Mouse (Mus musculus): ENCODE measurements around the gene Atf2. TPM values are rescaled to one million over a fixed set of nuclear protein-coding genes. Genes with fewer than 3 reads are reported as not detected.

The Atf2 gene
- polyA plus RNA-seq (2015; fragmentation: Nextera tagmentation; extraction: Ambion mirVana) = 73.3 and 77.1 TPM in 2 replicates

DNA sequence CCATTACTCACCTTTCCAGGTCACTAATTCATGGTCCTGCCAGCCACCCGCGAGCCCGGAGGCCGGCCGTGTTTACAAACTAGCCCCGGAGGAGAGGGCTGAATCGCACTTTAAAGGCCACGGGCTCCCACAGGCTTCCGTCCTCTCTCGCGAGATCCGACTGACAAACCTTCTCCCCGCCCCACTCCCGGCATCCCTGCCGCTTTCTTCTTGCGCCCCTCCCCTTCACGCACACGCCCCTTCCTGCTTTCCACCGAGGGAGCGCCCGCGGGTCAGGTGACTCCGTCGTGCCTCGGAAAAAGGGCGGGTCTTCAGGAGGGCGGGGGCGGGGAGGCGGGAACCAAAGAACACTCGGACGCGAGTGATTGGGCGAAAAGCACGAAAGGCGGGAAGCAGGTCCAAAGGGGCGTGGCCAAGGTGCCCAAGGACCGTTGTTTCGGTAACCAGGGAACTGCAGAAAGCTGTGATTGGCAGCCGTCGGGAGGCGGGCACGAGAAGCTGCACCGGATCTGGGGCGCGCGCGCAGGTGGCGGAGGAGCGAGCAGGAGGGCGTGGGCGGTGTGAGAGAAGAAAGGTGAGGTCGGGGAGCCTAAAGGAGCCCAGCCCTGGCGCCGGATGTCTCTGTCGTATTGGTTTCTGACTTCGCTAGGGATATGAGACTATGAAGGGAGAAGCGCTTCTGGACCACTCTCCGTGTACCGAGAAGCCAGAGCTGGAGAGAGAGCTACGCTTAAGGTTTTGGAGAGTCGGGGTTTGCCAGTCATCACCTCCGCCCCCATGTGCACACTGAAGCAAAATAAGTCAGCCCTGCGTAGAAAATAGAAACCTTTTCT is at the start of gene Atf2:
Gene Atf2 (minus strand): TSS at position 176 of the 833 bp plus-strand sequence.
- no peaks in the 10 kb centered on the region for H3K27me3 ChIP-seq
- peaks cover 14% of the 10 kb centered on the region for H3K4me1 ChIP-seq
- peak; percentile 96 for ATAC-seq (ENCODE audit: low FRiP score, low read depth)
- H3K9ac ChIP-seq = peak within 1 kb of the TSS; percentile 97
- H3K4me3 ChIP-seq = peak within 1 kb of the TSS; percentile 97
- WGBS = under 1% methylated on average over 62 of the region's 63 CpGs
- no peaks in the 10 kb centered on the region for H3K9me3 ChIP-seq
- H3K36me3 ChIP-seq = no peaks in the 10 kb centered on the region
- peak within 1 kb of the TSS; percentile 91 for H3K27ac ChIP-seq
- peak within 1 kb of the TSS; percentile 89 for H3K4me2 ChIP-seq (replicated peaks)

DNA sequence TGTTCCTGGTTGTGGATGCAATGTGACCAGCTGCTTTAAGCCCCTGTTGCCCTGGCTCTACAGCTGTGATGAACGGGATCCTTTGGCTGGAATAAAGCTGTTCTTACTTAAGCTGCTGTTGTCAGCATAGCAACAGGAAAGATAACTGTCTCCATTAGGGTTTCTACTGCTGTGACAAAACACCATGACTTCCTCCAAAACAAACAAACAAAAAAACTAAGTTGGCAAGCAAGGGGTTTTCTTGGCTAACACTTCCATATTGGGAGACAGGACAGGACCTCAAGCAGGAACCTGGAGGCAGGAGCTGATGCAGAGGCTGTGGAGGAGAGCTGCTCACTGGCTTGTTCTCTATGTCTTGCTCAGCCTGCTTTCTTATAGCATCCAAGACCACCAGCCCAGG is 48.8 kb upstream of the Atf2 start:
- Histone ChIP-seq H3K4me1 (no peaks in the 10 kb centered on the region), H3K9me3 (no peaks in the 10 kb centered on the region), H3K27ac (no peak overlapping the region), H3K9ac (no peak overlapping the region), H3K4me3 (no peak overlapping the region), H3K27me3 (no peaks in the 10 kb centered on the region), H3K4me2 (replicated peaks) (no peak overlapping the region), H3K36me3 (no peaks in the 10 kb centered on the region)
- 48% methylated on average over 1 of the region's 1 CpGs for WGBS
- no peak for ATAC-seq (ENCODE audit: low FRiP score, low read depth)

DNA sequence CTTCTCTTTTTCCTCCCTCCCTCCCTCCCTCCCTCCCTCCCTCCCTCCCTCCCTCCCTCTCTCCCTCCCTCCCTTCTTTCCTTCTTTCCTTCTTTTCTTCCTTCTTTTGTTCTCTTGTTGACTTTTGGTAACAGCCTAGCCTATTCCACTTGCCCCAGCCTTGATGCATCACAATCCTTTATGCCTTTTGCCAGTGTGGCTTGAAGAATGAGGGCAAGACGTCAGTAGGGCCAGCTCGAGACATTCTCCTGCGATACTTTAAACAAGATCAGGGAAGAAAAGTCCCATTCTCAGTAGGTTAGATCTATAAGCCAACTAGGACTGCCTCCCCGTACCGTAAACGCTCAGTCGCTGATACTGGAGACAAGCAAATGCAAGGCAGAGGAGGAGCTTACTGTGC is 48.0 kb upstream of the Atf2 start:
- no peak overlapping the region for H3K4me3 ChIP-seq
- H3K36me3 ChIP-seq = no peaks in the 10 kb centered on the region
- no peak overlapping the region for H3K27ac ChIP-seq
- H3K4me2 ChIP-seq (replicated peaks) = no peak overlapping the region
- H3K4me1 ChIP-seq = no peaks in the 10 kb centered on the region
- no peaks in the 10 kb centered on the region for H3K9me3 ChIP-seq
- ATAC-seq (ENCODE audit: low FRiP score, low read depth) = no peak
- H3K27me3 ChIP-seq = no peaks in the 10 kb centered on the region
- no peak overlapping the region for H3K9ac ChIP-seq
- 81% methylated on average over 7 of the region's 7 CpGs for WGBS

DNA sequence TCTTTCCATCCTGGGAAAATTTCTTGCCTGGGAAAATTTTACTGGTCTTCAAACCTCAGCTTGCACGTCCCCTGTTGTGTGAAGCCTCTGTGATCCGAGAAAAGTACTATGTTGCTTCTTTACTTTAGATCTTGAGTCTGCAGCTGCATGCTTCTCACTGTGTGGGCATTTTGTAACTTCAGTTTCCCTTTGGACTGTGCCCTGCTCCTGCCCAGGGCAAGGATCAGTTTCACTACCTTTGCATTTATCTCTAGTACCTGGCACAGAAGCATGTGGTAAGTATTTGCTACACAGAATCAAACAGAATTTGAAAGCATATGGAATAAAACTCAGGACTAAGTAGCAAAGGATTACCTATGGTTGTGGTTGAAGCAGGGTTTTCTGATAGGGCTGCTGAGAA is 46.5 kb upstream of the Atf2 start:
- Histone ChIP-seq H3K9ac (no peak overlapping the region), H3K36me3 (no peaks in the 10 kb centered on the region), H3K9me3 (no peaks in the 10 kb centered on the region), H3K4me3 (no peak overlapping the region), H3K27ac (no peak overlapping the region), H3K27me3 (no peaks in the 10 kb centered on the region), H3K4me2 (replicated peaks) (no peak overlapping the region), H3K4me1 (no peaks in the 10 kb centered on the region)
- no peak for ATAC-seq (ENCODE audit: low FRiP score, low read depth)
- WGBS = 72% methylated on average over 2 of the region's 2 CpGs

DNA sequence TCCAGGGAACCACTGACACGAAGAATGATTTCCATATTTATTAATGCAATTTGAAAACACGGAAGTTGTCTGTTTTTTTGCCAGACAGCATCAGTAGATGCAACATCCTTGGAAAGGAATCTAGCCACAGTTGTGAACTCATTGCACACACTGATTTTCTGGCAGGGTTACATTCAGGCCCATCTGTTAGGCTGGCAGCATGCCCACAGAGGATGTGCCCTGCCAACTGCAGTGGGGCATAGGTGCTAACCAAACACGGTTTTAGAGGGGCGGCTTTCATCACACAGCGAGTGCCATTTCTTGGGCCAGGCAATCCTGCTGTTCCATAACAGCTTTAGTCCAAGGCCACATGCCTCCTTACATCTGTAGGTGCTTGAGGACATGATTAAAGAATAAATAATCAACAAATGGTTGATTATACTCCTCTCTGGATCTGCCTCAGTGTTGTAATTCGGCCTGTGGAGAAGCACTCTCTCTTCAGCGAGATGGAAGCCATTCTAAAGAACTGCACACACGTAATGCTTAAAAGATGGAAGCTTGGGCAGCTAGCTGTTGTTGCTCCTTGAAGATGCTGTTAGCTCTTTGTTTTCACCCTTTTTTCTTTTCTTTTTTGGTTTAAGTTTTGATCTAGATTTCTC is 40.4 kb upstream of the Atf2 start:
- H3K27me3 ChIP-seq = no peaks in the 10 kb centered on the region
- H3K36me3 ChIP-seq = no peaks in the 10 kb centered on the region
- ATAC-seq (ENCODE audit: low FRiP score, low read depth) = no peak
- peaks cover 10% of the 10 kb centered on the region; the same call in 1 of the 2 replicates for H3K4me1 ChIP-seq
- H3K27ac ChIP-seq = no peak overlapping the region
- no peaks in the 10 kb centered on the region; the same call in 1 of the 2 replicates for H3K9me3 ChIP-seq
- H3K4me3 ChIP-seq = no peak overlapping the region
- no peak overlapping the region for H3K4me2 ChIP-seq (replicated peaks)
- no peak overlapping the region for H3K9ac ChIP-seq
- WGBS = 74% methylated on average over 8 of the region's 8 CpGs

DNA sequence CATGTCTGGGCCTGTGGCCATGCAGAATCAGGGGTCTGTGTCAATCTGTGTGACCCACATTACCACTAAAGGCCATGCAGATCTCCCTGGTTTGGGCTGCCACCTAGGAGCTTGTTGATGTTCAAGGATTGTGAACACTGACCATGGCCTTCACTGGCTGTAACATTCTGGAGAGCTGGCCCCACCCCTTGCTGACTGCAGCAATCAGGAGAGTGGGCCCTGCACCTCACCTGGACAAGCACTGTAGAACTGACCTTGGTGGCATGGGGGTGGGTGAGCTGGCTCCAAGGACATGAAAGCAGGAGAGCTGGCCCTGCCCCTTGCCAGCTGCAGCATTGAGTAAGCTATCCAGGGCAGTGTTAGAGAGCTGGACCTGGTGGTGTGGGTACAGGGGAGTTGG is 35.3 kb upstream of the Atf2 start:
- H3K27ac ChIP-seq = no peak overlapping the region
- H3K4me2 ChIP-seq (replicated peaks) = no peak overlapping the region
- no peaks in the 10 kb centered on the region for H3K27me3 ChIP-seq
- H3K9ac ChIP-seq = no peak overlapping the region
- no peaks in the 10 kb centered on the region for H3K36me3 ChIP-seq
- H3K4me3 ChIP-seq = no peak overlapping the region
- H3K9me3 ChIP-seq = no peaks in the 10 kb centered on the region; the same call in 1 of the 2 replicates
- ATAC-seq (ENCODE audit: low FRiP score, low read depth) = no peak
- peaks cover 16% of the 10 kb centered on the region; the same call in 1 of the 2 replicates for H3K4me1 ChIP-seq

DNA sequence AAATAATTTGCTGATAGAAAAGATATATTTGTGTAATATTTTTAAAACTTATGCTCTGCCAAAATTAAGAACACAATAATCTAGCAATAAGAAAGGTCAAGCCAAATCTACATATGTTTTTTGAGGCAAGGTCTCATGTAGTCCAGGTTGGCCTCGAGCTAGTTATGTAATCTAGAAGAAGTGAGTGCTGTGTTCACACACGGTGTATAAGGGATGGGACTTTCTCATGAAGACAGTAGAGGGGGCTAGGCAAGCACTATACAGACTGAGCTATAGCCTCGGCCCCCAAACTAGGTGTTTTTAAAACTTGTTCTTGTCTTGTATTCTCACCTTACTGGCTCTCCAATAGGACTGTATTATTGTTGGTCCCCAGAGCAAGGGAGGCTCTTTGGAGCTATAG is 33.1 kb upstream of the Atf2 start:
- H3K9ac ChIP-seq = no peak overlapping the region
- no peaks in the 10 kb centered on the region; the same call in 1 of the 2 replicates for H3K9me3 ChIP-seq
- H3K4me1 ChIP-seq = peaks cover 9% of the 10 kb centered on the region; the same call in 1 of the 2 replicates
- no peaks in the 10 kb centered on the region for H3K27me3 ChIP-seq
- H3K4me3 ChIP-seq = no peak overlapping the region
- 0 out of 2 replicates have a peak overlapping the region, but pooled peaks have one; percentile 34 for H3K4me2 ChIP-seq (replicated peaks)
- ATAC-seq (ENCODE audit: low FRiP score, low read depth) = peak; percentile 61; the same call in 1 of the 2 replicates
- H3K27ac ChIP-seq = no peak overlapping the region
- H3K36me3 ChIP-seq = no peaks in the 10 kb centered on the region
- WGBS = 51% methylated on average over 3 of the region's 3 CpGs

DNA sequence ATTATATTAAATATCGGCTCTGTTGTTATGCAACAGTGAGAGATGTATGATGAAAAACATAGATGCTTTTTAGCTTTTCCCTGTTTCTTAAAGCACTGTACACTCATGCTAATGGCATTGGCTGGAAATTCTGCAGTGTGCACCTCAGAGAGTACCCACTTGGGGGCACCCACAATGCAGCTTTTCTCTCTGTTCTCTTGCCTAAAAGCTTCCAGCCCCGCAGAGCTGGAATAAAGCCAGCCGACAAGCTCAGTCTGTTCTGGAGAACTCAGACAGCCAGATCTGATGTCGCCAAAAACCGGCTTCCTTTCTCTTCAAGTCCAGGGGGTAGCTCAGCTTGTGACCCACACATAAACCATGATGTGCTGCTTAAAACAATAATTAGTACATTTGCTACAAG is 32.6 kb upstream of the Atf2 start:
- H3K27me3 ChIP-seq = no peaks in the 10 kb centered on the region
- H3K4me2 ChIP-seq (replicated peaks) = 0 out of 2 replicates have a peak overlapping the region, but pooled peaks have one; percentile 34
- peaks cover 9% of the 10 kb centered on the region; the same call in 1 of the 2 replicates for H3K4me1 ChIP-seq
- no peak overlapping the region for H3K9ac ChIP-seq
- H3K9me3 ChIP-seq = no peaks in the 10 kb centered on the region; the same call in 1 of the 2 replicates
- H3K27ac ChIP-seq = no peak overlapping the region
- 13% methylated on average over 5 of the region's 5 CpGs for WGBS
- H3K4me3 ChIP-seq = no peak overlapping the region
- H3K36me3 ChIP-seq = no peaks in the 10 kb centered on the region
- peak; percentile 77 for ATAC-seq (ENCODE audit: low FRiP score, low read depth)

DNA sequence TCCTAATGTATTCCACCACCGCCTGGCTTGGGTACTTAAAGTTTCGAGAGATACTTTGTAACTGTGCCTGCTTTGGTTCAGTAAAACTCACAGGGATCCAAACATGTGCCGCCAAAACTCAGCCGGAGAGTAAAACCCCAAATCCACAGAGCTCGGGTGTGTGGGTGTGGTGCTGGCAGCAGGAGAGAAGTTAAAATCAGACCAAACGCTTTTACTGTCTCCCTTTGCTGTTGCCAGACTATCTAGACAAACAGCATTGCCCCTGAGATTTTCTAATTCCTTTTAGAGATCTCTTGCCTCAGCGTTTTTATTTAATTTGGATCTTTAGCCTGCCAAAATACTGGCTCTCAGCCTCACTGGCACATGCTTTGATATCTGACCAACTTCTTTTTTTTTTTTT is 27.2 kb upstream of the Atf2 start:
- H3K27ac ChIP-seq = no peak overlapping the region; the same call in 1 of the 2 replicates
- no peak overlapping the region for H3K9ac ChIP-seq
- H3K4me1 ChIP-seq = no peaks in the 10 kb centered on the region
- no peaks in the 10 kb centered on the region for H3K27me3 ChIP-seq
- no peak for ATAC-seq (ENCODE audit: low FRiP score, low read depth)
- H3K4me3 ChIP-seq = no peak overlapping the region
- no peaks in the 10 kb centered on the region for H3K9me3 ChIP-seq
- H3K4me2 ChIP-seq (replicated peaks) = no peak overlapping the region
- WGBS = 59% methylated on average over 7 of the region's 7 CpGs
- no peaks in the 10 kb centered on the region for H3K36me3 ChIP-seq

DNA sequence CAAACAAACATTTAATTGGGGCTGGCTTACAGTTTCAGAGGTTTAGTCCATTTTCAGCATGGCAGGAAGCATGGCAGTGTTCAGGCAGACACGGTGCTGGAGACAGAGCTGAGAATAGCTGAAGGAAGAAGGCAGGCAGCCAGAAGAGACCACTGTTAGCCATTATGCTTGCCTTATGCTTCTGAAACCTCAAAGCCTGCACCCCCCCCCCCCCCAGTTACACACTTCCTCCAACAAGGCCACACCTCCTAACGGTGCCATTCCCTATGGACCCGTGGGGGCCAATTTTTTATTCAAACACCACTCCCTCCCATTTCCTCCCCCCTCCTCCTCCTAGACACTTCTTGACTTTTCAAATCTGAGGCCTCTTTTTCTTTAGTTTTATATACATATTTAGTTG is 19.8 kb upstream of the Atf2 start:
- H3K4me1 ChIP-seq = peaks cover 8% of the 10 kb centered on the region
- H3K27ac ChIP-seq = no peak overlapping the region
- no peak for ATAC-seq (ENCODE audit: low FRiP score, low read depth)
- H3K36me3 ChIP-seq = peaks cover 25% of the 10 kb centered on the region
- H3K9ac ChIP-seq = no peak overlapping the region
- H3K9me3 ChIP-seq = no peaks in the 10 kb centered on the region
- no peak overlapping the region; the same call in 1 of the 2 replicates for H3K4me2 ChIP-seq (replicated peaks)
- H3K27me3 ChIP-seq = no peaks in the 10 kb centered on the region
- WGBS = 66% methylated on average over 3 of the region's 3 CpGs
- no peak overlapping the region for H3K4me3 ChIP-seq

DNA sequence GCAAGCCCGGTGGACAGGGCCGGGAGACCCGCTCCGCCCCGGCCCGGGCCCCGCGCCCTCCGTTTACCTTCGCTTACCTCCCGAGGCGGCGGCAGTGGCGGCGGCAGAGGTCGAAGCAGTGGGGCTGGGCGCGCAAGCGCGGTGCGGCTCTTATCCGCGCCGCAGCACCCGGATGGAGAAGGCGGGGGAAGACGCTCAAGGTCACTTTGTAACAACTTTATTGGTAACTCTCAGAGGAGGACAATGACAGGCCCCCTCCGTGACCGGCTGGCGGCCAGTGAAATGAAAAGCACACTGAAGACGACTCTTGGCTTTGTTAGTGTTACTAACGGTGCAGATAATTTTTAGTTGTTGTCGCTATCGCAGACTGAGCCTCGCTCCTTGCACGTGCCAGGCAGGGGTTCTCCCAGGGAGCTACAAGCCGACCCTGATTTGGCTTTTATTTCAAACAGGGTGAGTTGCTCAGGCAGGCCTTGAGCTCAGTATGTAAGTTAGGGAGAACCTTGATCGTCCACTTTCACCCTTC is 18.8 kb upstream of the Atf2 start, which contains the start of gene Atp5g3:
Gene Atp5g3 (minus strand): TSS at position 152 of the 526 bp plus-strand sequence.
- peak within 1 kb of the TSS; percentile 94 for H3K27ac ChIP-seq
- WGBS = under 1% methylated on average over 38 of the region's 38 CpGs

More for the DNA sequence above, 18.8 kb upstream of the Atf2 start, which contains the start of gene Atp5g3:
- Histone ChIP-seq H3K4me3 (peak within 1 kb of the TSS; percentile 99), H3K4me2 (replicated peaks) (peak within 1 kb of the TSS; percentile 85), H3K4me1 (peaks cover 8% of the 10 kb centered on the region), H3K36me3 (peaks cover 35% of the 10 kb centered on the region), H3K27me3 (no peaks in the 10 kb centered on the region), H3K9ac (peak within 1 kb of the TSS; percentile 100), H3K9me3 (no peaks in the 10 kb centered on the region)
- ATAC-seq (ENCODE audit: low FRiP score, low read depth) = peak; percentile 95

All from limb, embryonic 13.5 days (tissue).